Mouse (Mus musculus): ENCODE results near the gene Pnmal1.

- TF ChIP-seq CTCF (IDR thresholded peaks at IDR 0.05; ENCODE audit: low read depth, low read length) = no peak
- TF ChIP-seq GATA1 (IDR thresholded peaks at IDR 0.05; ENCODE audit: borderline replicate concordance, low read length) = no peak
- TF ChIP-seq TAL1 (conservative IDR thresholded peaks at IDR 0.05; ENCODE audit: low read depth, low read length) = no peak
Observed at GRCm38 (mm10) chr7:16944808-16945315, 14.6 kb upstream of the Pnmal1 start.
